In the genomic region with DNA sequence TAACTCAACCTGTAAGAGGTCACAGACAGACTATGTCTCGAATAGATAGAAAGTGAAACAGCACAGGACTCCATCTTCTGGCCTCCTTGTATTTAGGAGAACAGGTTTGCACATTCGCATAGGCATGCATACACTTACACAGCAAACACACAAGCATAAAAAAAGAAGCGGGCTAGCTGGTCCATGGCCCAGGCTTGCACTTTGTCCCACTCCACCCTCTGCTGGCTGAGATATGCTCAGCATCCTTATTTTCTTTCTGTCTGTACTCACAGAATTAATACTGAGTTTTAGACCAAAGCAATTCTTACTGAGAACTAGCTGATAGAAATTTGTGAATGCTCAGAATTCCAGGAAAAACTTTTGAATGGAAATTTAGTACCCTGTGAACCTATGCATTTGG, we compare ENCODE assay signal across 8 mouse cellular contexts. TPM values are rescaled to one million over a fixed set of nuclear protein-coding genes. Genes with fewer than 3 reads are reported as not detected.
DNase-seq lines count a peak whose midpoint lies in the region; ATAC-seq and TF ChIP-seq lines count a peak whose summit lies in the region.

No protein-coding gene starts in this region.

- no peaks in the 10 kb centered on the region for H3K36me3 ChIP-seq in heart, adult 2 months (ENCODE audit: control insufficient read depth, insufficient read depth, low read length)
- H3K36me3 ChIP-seq in heart, embryonic 11.5 days (ENCODE audit: control insufficient read depth, insufficient read depth, low read length), result no peaks in the 10 kb centered on the region
- H3K36me3 ChIP-seq in thymus, adult 2 months (ENCODE audit: control insufficient read depth, insufficient read depth, low read length), result no peaks in the 10 kb centered on the region

- H3K4me1 ChIP-seq in heart, adult 2 months (ENCODE audit: control insufficient read depth, insufficient read depth, low read length), result peaks cover 2% of the 10 kb centered on the region
- H3K4me1 ChIP-seq in heart, embryonic 11.5 days (ENCODE audit: control insufficient read depth, insufficient read depth, low read length), result peaks cover 11% of the 10 kb centered on the region
- H3K4me1 ChIP-seq in thymus, adult 2 months (replicated peaks; ENCODE audit: control insufficient read depth, insufficient read depth, low read length), result peaks cover 11% of the 10 kb centered on the region
- H3K4me1 ChIP-seq in cortical plate, adult 2 months (ENCODE audit: control insufficient read depth, insufficient read depth, low read length), result peaks cover 6% of the 10 kb centered on the region

- intact Hi-C loops in heart, adult 2 months (cut with DNase I), result no loop called here

- no peak for DNase-seq in heart, adult 2 months
- DNase-seq in thymus, adult 2 months, result peak; percentile 27
- no peak for DNase-seq in thymus, postnatal 36 days
- no peak for DNase-seq in right cerebral cortex, postnatal 14 days
- no peak for DNase-seq in left cerebral cortex, adult 18-20 months (ENCODE audit: low spot score in 2 of 2)
- DNase-seq in layer of hippocampus, adult 9-11 months, result no peak

- no peak for TF ChIP-seq EP300 in heart, adult 2 months (IDR thresholded peaks at IDR 0.05; ENCODE audit: insufficient read depth, low read depth, low read length)

- H3K79me2 ChIP-seq in heart, adult 2 months (replicated peaks; ENCODE audit: control insufficient read depth, insufficient read depth, low read length), result no peaks in the 10 kb centered on the region

- H3K4me3 ChIP-seq in heart, adult 2 months, result no peak overlapping the region
- no peak overlapping the region for H3K4me3 ChIP-seq in heart, embryonic 11.5 days (ENCODE audit: low read depth, low read length)
- no peak overlapping the region for H3K4me3 ChIP-seq in thymus, adult 2 months (ENCODE audit: control insufficient read depth, insufficient read depth, low read length)
- no peak overlapping the region for H3K4me3 ChIP-seq in cortical plate, adult 2 months (ENCODE audit: insufficient read depth, low read length)

- no peaks in the 10 kb centered on the region for H3K9me3 ChIP-seq in heart, embryonic 11.5 days (replicated peaks; ENCODE audit: control insufficient read depth, low read length)

- H3K27me3 ChIP-seq in heart, adult 2 months (ENCODE audit: control insufficient read depth, insufficient read depth, low read length), result no peaks in the 10 kb centered on the region
- H3K27me3 ChIP-seq in heart, embryonic 11.5 days (ENCODE audit: control insufficient read depth, insufficient read depth, low read length), result no peaks in the 10 kb centered on the region
- H3K27me3 ChIP-seq in thymus, adult 2 months (ENCODE audit: control insufficient read depth, insufficient read depth, low read length), result no peaks in the 10 kb centered on the region

- TF ChIP-seq POLR2A in heart, adult 2 months (IDR thresholded peaks at IDR 0.05; ENCODE audit: insufficient read depth, low read depth, low read length), result no peak
- no peak for TF ChIP-seq POLR2A in thymus, adult 2 months (IDR thresholded peaks at IDR 0.05; ENCODE audit: control insufficient read depth, extremely low read depth, insufficient read depth, low read length, poor library complexity)
- TF ChIP-seq POLR2A in cortical plate, adult 2 months (IDR thresholded peaks at IDR 0.05; ENCODE audit: extremely low read depth, insufficient read depth, low read length), result no peak

- H3K9ac ChIP-seq in heart, adult 2 months (ENCODE audit: low read depth, low read length), result no peak overlapping the region
- H3K9ac ChIP-seq in heart, embryonic 11.5 days (ENCODE audit: low read depth, low read length), result no peak overlapping the region

- H3K27ac ChIP-seq in heart, adult 2 months, result no peak overlapping the region
- H3K27ac ChIP-seq in heart, embryonic 11.5 days (ENCODE audit: low read depth, low read length), result no peak overlapping the region
- no peak overlapping the region for H3K27ac ChIP-seq in thymus, adult 2 months (ENCODE audit: control insufficient read depth, insufficient read depth, low read length)
- no peak overlapping the region for H3K27ac ChIP-seq in cortical plate, adult 2 months (ENCODE audit: insufficient read depth, low read length)

- 46% methylated on average over 3 of the region's 3 CpGs for WGBS in heart, adult 2 months
- 71% methylated on average over 3 of the region's 3 CpGs for WGBS in heart, embryonic 11.5 days (ENCODE audit: insufficient replicate concordance)
- 68% methylated on average over 3 of the region's 3 CpGs for WGBS in thymus, adult 2 months

- peak; percentile 68 for TF ChIP-seq CTCF in heart, adult 2 months (IDR thresholded peaks at IDR 0.05)
- TF ChIP-seq CTCF in thymus, adult 2 months (IDR thresholded peaks at IDR 0.05; ENCODE audit: borderline replicate concordance, control insufficient read depth, extremely low read depth, insufficient read depth, low read length, poor library complexity), result no peak
- TF ChIP-seq CTCF in cortical plate, adult 2 months (IDR thresholded peaks at IDR 0.05; ENCODE audit: extremely low read depth, insufficient read depth, low read length), result 0 out of 2 replicates have a peak, but pooled peaks have one; percentile 19

- no peak for ATAC-seq in heart, embryonic 11.5 days (replicated peaks; ENCODE audit: insufficient number of reproducible peaks, low FRiP score, low TSS enrichment)

- no peak overlapping the region for H3K4me2 ChIP-seq in heart, embryonic 11.5 days

RNA-seq across cellular contexts. Expression of a gene that starts 2.0 kb away (rescaled TPM):
- 10 to 100 TPM; 29.8 to 42.4 TPM for total RNA-seq in heart, adult 2 months (2021)
- 43.6 and 60.2 TPM in 2 replicates for polyA plus RNA-seq in heart, adult 2 months (2012; rRNA removed)
- 77.2 and 78.2 TPM in 2 replicates for polyA plus RNA-seq in heart, embryonic 11.5 days (2014; fragmentation: Nextera tagmentation; extraction: Ambion mirVana)
- polyA plus RNA-seq in thymus, adult 2 months (2012; rRNA removed), result 71.3 and 72.3 TPM in 2 replicates
- polyA plus RNA-seq in cortical plate, adult 2 months (2012; rRNA removed), result 98.2 and 103 TPM in 2 replicates
- 10 to 100 TPM; 88.5 to 95.1 TPM for total RNA-seq in left cerebral cortex, adult 18-20 months (2021)

RNA-seq across cellular contexts. Expression of a gene that starts 2.6 kb away (rescaled TPM):
- 1 to 10 TPM; 3.5 to 4.9 TPM for total RNA-seq in heart, adult 2 months (2021)
- polyA plus RNA-seq in heart, adult 2 months (2012; rRNA removed), result 9.5 and 14.4 TPM in 2 replicates
- 3.3 and 5.6 TPM in 2 replicates for polyA plus RNA-seq in heart, embryonic 11.5 days (2014; fragmentation: Nextera tagmentation; extraction: Ambion mirVana)
- 12.4 and 13.7 TPM in 2 replicates for polyA plus RNA-seq in thymus, adult 2 months (2012; rRNA removed)
- polyA plus RNA-seq in cortical plate, adult 2 months (2012; rRNA removed), result 13.6 and 15.5 TPM in 2 replicates
- 10 to 100 TPM; 11.0 to 12.4 TPM for total RNA-seq in left cerebral cortex, adult 18-20 months (2021)
